Mouse (Mus musculus): ENCODE results near the gene Gtf2a1l. TPM values are rescaled to one million over a fixed set of nuclear protein-coding genes. Genes with fewer than 3 reads are reported as not detected.

The Gtf2a1l gene
- polyA plus RNA-seq, 1 experiment from 2014 or later, result 0.92 TPM

GRCm38 (mm10) chr17:88706231-88706649 lies 37.8 kb downstream of the Gtf2a1l start:
- no peak overlapping the region for H3K4me3 ChIP-seq (ENCODE audit: low read depth, low read length)
- H3K9ac ChIP-seq (ENCODE audit: low read length), result no peak overlapping the region
- H3K4me2 ChIP-seq (ENCODE audit: low read length), result no peak overlapping the region
- H3K27ac ChIP-seq (ENCODE audit: low read depth), result no peak overlapping the region
- no peaks in the 10 kb centered on the region for H3K36me3 ChIP-seq (ENCODE audit: control insufficient read depth, insufficient read depth, low read length)
- ATAC-seq (replicated peaks; ENCODE audit: low FRiP score, low TSS enrichment, low read depth) (no peak), DNase-seq (ENCODE audit: low spot score) (no peak)
- no peaks in the 10 kb centered on the region for H3K9me3 ChIP-seq (ENCODE audit: control insufficient read depth, low read length)
- H3K4me1 ChIP-seq (replicated peaks; ENCODE audit: control insufficient read depth, insufficient read depth, low read length), result peaks cover 11% of the 10 kb centered on the region
- no peaks in the 10 kb centered on the region for H3K27me3 ChIP-seq (replicated peaks; ENCODE audit: control insufficient read depth, insufficient read depth, low read length)
- WGBS, result 53% methylated on average over 8 of the region's 8 CpGs

DNA sequence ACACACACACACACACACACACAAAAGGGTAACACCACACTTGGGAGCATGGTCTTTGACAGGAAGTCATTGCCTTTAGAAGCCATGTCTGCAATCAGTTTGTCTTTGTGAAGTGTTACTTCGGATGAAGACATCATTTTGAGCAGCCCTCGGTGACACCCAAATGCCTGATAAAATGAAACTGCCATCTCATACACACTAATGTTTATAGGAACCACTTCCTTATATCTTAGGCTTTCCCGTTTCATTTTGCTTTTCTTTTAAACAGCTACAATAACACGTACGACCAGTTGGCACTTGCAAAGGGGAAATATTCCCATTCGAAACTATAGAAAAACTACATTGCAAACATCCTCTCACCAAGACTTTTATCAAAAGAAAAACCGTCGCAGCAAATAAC lies 81.2 kb downstream of the Gtf2a1l start:
- WGBS, result 60% methylated on average over 8 of the region's 8 CpGs
- no peak overlapping the region for H3K4me2 ChIP-seq (ENCODE audit: low read length)

GRCm38 (mm10) chr17:88752827-88753471 lies 84.5 kb downstream of the Gtf2a1l start:
- Histone ChIP-seq H3K9me3 (ENCODE audit: control insufficient read depth, low read length) (no peaks in the 10 kb centered on the region), H3K4me1 (replicated peaks; ENCODE audit: control insufficient read depth, insufficient read depth, low read length) (peaks cover 2% of the 10 kb centered on the region; the same call in 1 of the 2 replicates), H3K4me3 (ENCODE audit: low read depth, low read length) (0 out of 2 replicates have a peak overlapping the region, but pooled peaks have one; percentile 12), H3K4me2 (ENCODE audit: low read length) (peak overlapping the region; percentile 39), H3K27ac (ENCODE audit: low read depth) (no peak overlapping the region), H3K27me3 (replicated peaks; ENCODE audit: control insufficient read depth, insufficient read depth, low read length) (no peaks in the 10 kb centered on the region), H3K36me3 (ENCODE audit: control insufficient read depth, insufficient read depth, low read length) (no peaks in the 10 kb centered on the region), H3K9ac (ENCODE audit: low read length) (no peak overlapping the region)
- 7% methylated on average over 17 of the region's 17 CpGs for WGBS
- ATAC-seq (replicated peaks; ENCODE audit: low FRiP score, low TSS enrichment, low read depth) (peak; percentile 65; the same call in 1 of the 2 replicates), DNase-seq (ENCODE audit: low spot score) (peak; percentile 66)

More for the DNA sequence above, 81.2 kb downstream of the Gtf2a1l start:
- ATAC-seq (replicated peaks; ENCODE audit: low FRiP score, low TSS enrichment, low read depth), result no peak
- H3K9ac ChIP-seq (ENCODE audit: low read length), result no peak overlapping the region
- H3K36me3 ChIP-seq (ENCODE audit: control insufficient read depth, insufficient read depth, low read length), result no peaks in the 10 kb centered on the region
- no peak overlapping the region for H3K27ac ChIP-seq (ENCODE audit: low read depth)
- no peaks in the 10 kb centered on the region for H3K27me3 ChIP-seq (replicated peaks; ENCODE audit: control insufficient read depth, insufficient read depth, low read length)
- no peak overlapping the region for H3K4me3 ChIP-seq (ENCODE audit: low read depth, low read length)
- H3K9me3 ChIP-seq (ENCODE audit: control insufficient read depth, low read length), result no peaks in the 10 kb centered on the region
- no peaks in the 10 kb centered on the region; the same call in 1 of the 2 replicates for H3K4me1 ChIP-seq (replicated peaks; ENCODE audit: control insufficient read depth, insufficient read depth, low read length)
- no peak for DNase-seq (ENCODE audit: low spot score)

- Histone ChIP-seq H3K27me3 (replicated peaks; ENCODE audit: control insufficient read depth, insufficient read depth, low read length) (no peaks in the 10 kb centered on the region), H3K9me3 (ENCODE audit: control insufficient read depth, low read length) (no peaks in the 10 kb centered on the region), H3K9ac (ENCODE audit: low read length) (no peak overlapping the region), H3K27ac (ENCODE audit: low read depth) (no peak overlapping the region), H3K4me2 (ENCODE audit: low read length) (peak overlapping the region; percentile 39), H3K4me1 (replicated peaks; ENCODE audit: control insufficient read depth, insufficient read depth, low read length) (peaks cover 4% of the 10 kb centered on the region; the same call in 1 of the 2 replicates), H3K4me3 (ENCODE audit: low read depth, low read length) (0 out of 2 replicates have a peak overlapping the region, but pooled peaks have one; percentile 12), H3K36me3 (ENCODE audit: control insufficient read depth, insufficient read depth, low read length) (no peaks in the 10 kb centered on the region)
- ATAC-seq (replicated peaks; ENCODE audit: low FRiP score, low TSS enrichment, low read depth), result peak; percentile 22; the same call in 1 of the 2 replicates
- WGBS, result 37% methylated on average over 12 of the region's 12 CpGs
- DNase-seq (ENCODE audit: low spot score), result no peak
Measured at GRCm38 (mm10) chr17:88753472-88753857, 85.0 kb downstream of the Gtf2a1l start.

GRCm38 (mm10) chr17:88755776-88756175 lies 87.3 kb downstream of the Gtf2a1l start:
- Histone ChIP-seq H3K27ac (ENCODE audit: low read depth) (no peak overlapping the region), H3K4me3 (ENCODE audit: low read depth, low read length) (no peak overlapping the region), H3K4me2 (ENCODE audit: low read length) (no peak overlapping the region), H3K36me3 (ENCODE audit: control insufficient read depth, insufficient read depth, low read length) (no peaks in the 10 kb centered on the region), H3K27me3 (replicated peaks; ENCODE audit: control insufficient read depth, insufficient read depth, low read length) (no peaks in the 10 kb centered on the region), H3K9me3 (ENCODE audit: control insufficient read depth, low read length) (no peaks in the 10 kb centered on the region), H3K9ac (ENCODE audit: low read length) (no peak overlapping the region), H3K4me1 (replicated peaks; ENCODE audit: control insufficient read depth, insufficient read depth, low read length) (peaks cover 4% of the 10 kb centered on the region; the same call in 1 of the 2 replicates)
- ATAC-seq (replicated peaks; ENCODE audit: low FRiP score, low TSS enrichment, low read depth), result no peak
- 76% methylated on average over 6 of the region's 6 CpGs for WGBS
- DNase-seq (ENCODE audit: low spot score), result no peak

- H3K27ac ChIP-seq (ENCODE audit: low read depth), result no peak overlapping the region
- no peaks in the 10 kb centered on the region for H3K27me3 ChIP-seq (replicated peaks; ENCODE audit: control insufficient read depth, insufficient read depth, low read length)
- no peak overlapping the region for H3K4me3 ChIP-seq (ENCODE audit: low read depth, low read length)
- 17% methylated on average over 9 of the region's 9 CpGs for WGBS
- no peak for DNase-seq (ENCODE audit: low spot score)
- H3K4me1 ChIP-seq (replicated peaks; ENCODE audit: control insufficient read depth, insufficient read depth, low read length), result peaks cover 4% of the 10 kb centered on the region; the same call in 1 of the 2 replicates
- no peaks in the 10 kb centered on the region for H3K36me3 ChIP-seq (ENCODE audit: control insufficient read depth, insufficient read depth, low read length)
- H3K9me3 ChIP-seq (ENCODE audit: control insufficient read depth, low read length), result no peaks in the 10 kb centered on the region
- no peak overlapping the region for H3K4me2 ChIP-seq (ENCODE audit: low read length)
- H3K9ac ChIP-seq (ENCODE audit: low read length), result no peak overlapping the region
- ATAC-seq (replicated peaks; ENCODE audit: low FRiP score, low TSS enrichment, low read depth), result no peak
Measured at GRCm38 (mm10) chr17:88758003-88758437, 89.6 kb downstream of the Gtf2a1l start.

DNA sequence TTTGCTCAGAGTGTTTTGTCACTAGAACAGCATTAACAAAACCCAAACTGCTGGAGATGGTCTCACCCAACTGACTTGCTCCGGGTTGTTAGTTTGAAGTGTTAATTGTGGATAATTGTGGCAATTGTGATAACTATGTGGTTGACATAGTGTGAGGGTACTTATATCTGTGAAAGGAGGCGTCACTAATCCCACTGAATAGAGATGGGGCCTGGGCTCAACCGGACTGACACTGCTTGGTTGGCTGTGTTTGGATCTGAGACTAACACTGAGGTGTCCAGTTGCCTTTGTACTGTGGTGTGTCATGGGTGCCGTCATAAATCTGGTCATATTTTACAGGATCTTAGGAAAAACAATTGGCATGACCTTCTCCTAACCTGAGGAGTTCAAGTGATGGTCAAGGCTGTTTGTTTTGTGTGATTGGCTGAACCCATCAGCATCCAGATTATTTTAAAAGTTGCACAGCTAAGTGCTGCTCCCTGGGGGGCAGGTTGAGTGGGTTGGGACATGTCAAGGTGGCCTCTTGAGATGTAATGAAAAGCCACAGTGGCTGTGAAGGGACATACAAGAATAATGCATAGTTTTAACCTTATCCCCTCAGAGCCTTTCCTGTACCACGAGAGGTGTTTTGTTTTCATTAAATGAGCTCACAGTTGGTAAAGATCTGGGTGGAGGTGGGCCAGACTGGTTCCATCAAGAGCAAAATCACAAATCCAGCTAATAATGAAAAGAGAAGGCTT lies 95.1 kb downstream of the Gtf2a1l start:
- Histone ChIP-seq H3K4me2 (ENCODE audit: low read length) (no peak overlapping the region), H3K27ac (ENCODE audit: low read depth) (no peak overlapping the region), H3K4me3 (ENCODE audit: low read depth, low read length) (no peak overlapping the region), H3K9ac (ENCODE audit: low read length) (no peak overlapping the region), H3K9me3 (ENCODE audit: control insufficient read depth, low read length) (no peaks in the 10 kb centered on the region), H3K36me3 (ENCODE audit: control insufficient read depth, insufficient read depth, low read length) (no peaks in the 10 kb centered on the region), H3K4me1 (replicated peaks; ENCODE audit: control insufficient read depth, insufficient read depth, low read length) (no peaks in the 10 kb centered on the region), H3K27me3 (replicated peaks; ENCODE audit: control insufficient read depth, insufficient read depth, low read length) (no peaks in the 10 kb centered on the region)
- ATAC-seq (replicated peaks; ENCODE audit: low FRiP score, low TSS enrichment, low read depth) (0 out of 2 replicates have a peak, but pooled peaks have one; percentile 32), DNase-seq (ENCODE audit: low spot score) (no peak)
- WGBS, result 54% methylated on average over 5 of the region's 5 CpGs

- no peaks in the 10 kb centered on the region for H3K36me3 ChIP-seq (ENCODE audit: control insufficient read depth, insufficient read depth, low read length)
- H3K4me1 ChIP-seq (replicated peaks; ENCODE audit: control insufficient read depth, insufficient read depth, low read length), result no peaks in the 10 kb centered on the region
- no peak overlapping the region for H3K9ac ChIP-seq (ENCODE audit: low read length)
- H3K27me3 ChIP-seq (replicated peaks; ENCODE audit: control insufficient read depth, insufficient read depth, low read length), result no peaks in the 10 kb centered on the region
- H3K27ac ChIP-seq (ENCODE audit: low read depth), result no peak overlapping the region
- DNase-seq (ENCODE audit: low spot score) (no peak), ATAC-seq (replicated peaks; ENCODE audit: low FRiP score, low TSS enrichment, low read depth) (0 out of 2 replicates have a peak, but pooled peaks have one; percentile 43)
- no peaks in the 10 kb centered on the region for H3K9me3 ChIP-seq (ENCODE audit: control insufficient read depth, low read length)
- H3K4me3 ChIP-seq (ENCODE audit: low read depth, low read length), result no peak overlapping the region
- WGBS, result 77% methylated on average over 3 of the region's 3 CpGs
- no peak overlapping the region for H3K4me2 ChIP-seq (ENCODE audit: low read length)
Measured at GRCm38 (mm10) chr17:88764136-88764485, 95.7 kb downstream of the Gtf2a1l start.

Data from intestine, embryonic 14.5 days (tissue).